Mouse (Mus musculus): Measurements from ENCODE around the gene Nr2e3.
"Not testable (repeated sequence)": the region's sequence is repeated elsewhere in the genome, so short reads cannot be mapped to it uniquely, and the experiment has no call there.

Nr2e3 gene

GRCm38 (mm10) chr9:59960559-59960958 is at the start of gene Nr2e3:
Nr2e3 (minus strand) TSS chr9:59960659.
- DNase-seq (ENCODE audit: low spot score in 2 of 2), result no peak

GRCm38 (mm10) chr9:60008936-60009335 is 48.5 kb upstream of the Nr2e3 start:
- DNase-seq (ENCODE audit: low spot score in 2 of 2), result no peak

GRCm38 (mm10) chr9:60002323-60002722 is 41.9 kb upstream of the Nr2e3 start:
- DNase-seq (ENCODE audit: low spot score in 2 of 2), result no peak

- no peak for DNase-seq (ENCODE audit: low spot score in 2 of 2)
Measured at GRCm38 (mm10) chr9:60001444-60001843, 41.0 kb upstream of the Nr2e3 start.

GRCm38 (mm10) chr9:59997725-59998124 is 37.3 kb upstream of the Nr2e3 start:
- no peak for DNase-seq (ENCODE audit: low spot score in 2 of 2)

- DNase-seq (ENCODE audit: low spot score in 2 of 2), result no peak
Measured at GRCm38 (mm10) chr9:59991407-59991806, 30.9 kb upstream of the Nr2e3 start.

- peak; percentile 22 to 37 for DNase-seq (ENCODE audit: low spot score in 2 of 2)
Measured at GRCm38 (mm10) chr9:59989864-59990263, 29.4 kb upstream of the Nr2e3 start.

- no peak for DNase-seq (ENCODE audit: low spot score in 2 of 2)
Measured at GRCm38 (mm10) chr9:59985900-59986572, 25.6 kb upstream of the Nr2e3 start.

- DNase-seq (ENCODE audit: low spot score in 2 of 2), result no peak
Measured at GRCm38 (mm10) chr9:59981116-59981515, 20.7 kb upstream of the Nr2e3 start.

GRCm38 (mm10) chr9:59971263-59971662 is 10.8 kb upstream of the Nr2e3 start:
- DNase-seq (ENCODE audit: low spot score in 2 of 2), result no peak

- peak; percentile 13 to 43 for DNase-seq (ENCODE audit: low spot score in 2 of 2)
Measured at GRCm38 (mm10) chr9:59969383-59969782, 8.9 kb upstream of the Nr2e3 start.

GRCm38 (mm10) chr9:59965046-59965445 is 4.6 kb upstream of the Nr2e3 start:
- no peak for DNase-seq (ENCODE audit: low spot score in 2 of 2)

GRCm38 (mm10) chr9:59964367-59964766 is 3.9 kb upstream of the Nr2e3 start:
- no peak for DNase-seq (ENCODE audit: low spot score in 2 of 2)

GRCm38 (mm10) chr9:59961201-59961955 is 919 bp upstream of the Nr2e3 start:
- DNase-seq (ENCODE audit: low spot score in 2 of 2), result no peak

- peak; percentile 66 to 78 for DNase-seq (ENCODE audit: low spot score in 2 of 2)
Measured at GRCm38 (mm10) chr9:59959276-59959675, 1.2 kb downstream of the Nr2e3 start.

GRCm38 (mm10) chr9:59958115-59958514 is 2.3 kb downstream of the Nr2e3 start:
- DNase-seq (ENCODE audit: low spot score in 2 of 2), result not testable (repeated sequence)

- DNase-seq (ENCODE audit: low spot score in 2 of 2), result no peak
Measured at GRCm38 (mm10) chr9:59956496-59956895, 4.0 kb downstream of the Nr2e3 start.

- DNase-seq (ENCODE audit: low spot score in 2 of 2), result no peak
Measured at GRCm38 (mm10) chr9:59955692-59956091, 4.8 kb downstream of the Nr2e3 start.

- no peak for DNase-seq (ENCODE audit: low spot score in 2 of 2)
Measured at GRCm38 (mm10) chr9:59955199-59955598, 5.3 kb downstream of the Nr2e3 start.

- no peak for DNase-seq (ENCODE audit: low spot score in 2 of 2)
Measured at GRCm38 (mm10) chr9:59953556-59953955, 6.9 kb downstream of the Nr2e3 start.

GRCm38 (mm10) chr9:59952515-59953070 is 7.9 kb downstream of the Nr2e3 start:
- no peak for DNase-seq (ENCODE audit: low spot score in 2 of 2)

GRCm38 (mm10) chr9:59951943-59952342 is 8.5 kb downstream of the Nr2e3 start:
- no peak for DNase-seq (ENCODE audit: low spot score in 2 of 2)

Measured in natural killer cell, adult 2 months (primary cell).